Mouse (Mus musculus): ENCODE data around the gene Map4k4.

DNA sequence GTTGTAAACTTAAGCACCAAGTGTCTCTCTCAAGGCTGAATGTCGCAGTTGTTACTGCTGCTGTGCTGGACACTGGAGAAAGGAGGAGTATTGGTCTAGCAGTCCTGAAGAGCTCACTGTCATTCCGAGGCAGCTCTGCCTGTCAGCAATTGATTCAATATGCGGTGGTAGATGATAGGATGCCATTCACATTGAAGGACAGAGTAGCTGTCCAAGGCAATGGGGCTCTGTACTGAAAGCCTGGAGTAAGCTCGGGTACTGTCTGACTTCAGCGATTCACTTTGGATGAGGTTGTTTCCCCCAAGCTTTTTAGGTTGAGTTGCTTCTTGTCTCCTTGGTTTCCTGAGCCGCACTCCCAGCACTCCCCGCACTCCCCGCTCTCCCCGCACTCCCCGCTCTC is 34.9 kb downstream of the Map4k4 start:
- TF ChIP-seq CTCF (IDR thresholded peaks at IDR 0.05; ENCODE audit: low read depth, low read length) (no peak), POLR2A (IDR thresholded peaks at IDR 0.05; ENCODE audit: borderline replicate concordance, low read depth, low read length) (no peak)
